Mouse (Mus musculus) myocyte (in vitro differentiated cells): ENCODE data around the gene Farp1.

Source experiments
- MAX ChIP-seq: IDR thresholded peaks from one replicate; pipeline ENCODE4 v1.6.1; 2011; ENCODE audit warnings: low read depth, mild to moderate bottlenecking, control low read depth
- POLR2A ChIP-seq: IDR thresholded peaks from one replicate; pipeline ENCODE4 v1.6.1; 2011; ENCODE audit warnings: low read depth, mild to moderate bottlenecking, control low read depth, moderate library complexity; ENCODE audit not compliant: insufficient read length
- SRF ChIP-seq: IDR thresholded peaks from one replicate; pipeline ENCODE4 v1.6.1; 2011; ENCODE audit warnings: low read depth; ENCODE audit not compliant: control insufficient read depth, insufficient read length

DNA sequence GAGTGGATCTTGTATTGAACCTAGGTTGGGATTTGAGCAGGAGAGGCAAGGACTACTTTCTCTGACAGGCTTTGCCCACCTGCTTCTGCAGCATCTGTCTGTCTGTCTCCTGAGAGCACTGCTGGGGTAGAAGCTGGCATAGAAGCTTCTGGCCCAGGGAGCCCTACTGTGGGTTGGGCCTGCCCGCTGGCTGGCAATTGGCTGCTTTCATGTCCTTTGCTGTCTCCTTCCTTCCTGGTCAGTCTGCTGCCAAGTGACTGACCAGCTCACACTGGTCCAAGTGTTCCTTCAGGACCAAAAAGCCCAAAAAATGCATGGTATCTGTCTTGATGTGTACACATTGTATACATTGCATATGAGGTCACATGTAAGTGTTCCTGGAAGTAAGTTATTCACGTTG lies 228.9 kb downstream of the Farp1 start:
- TF ChIP-seq POLR2A (no peak), MAX (no peak), SRF (no peak)
